Mouse (Mus musculus) erythroblast, embryonic 14.5 days (primary cell): ENCODE results near the gene Pdk4. TPM values are rescaled to one million over a fixed set of nuclear protein-coding genes. Genes with fewer than 3 reads are reported as not detected.

Experiments used
- H3K27me3 ChIP-seq: 2 replicates; pipeline ENCODE4 v1.6.1; 2012; ENCODE audit warnings: inconsistent platforms; ENCODE audit not compliant: control insufficient read depth
- H3K36me3 ChIP-seq: 2 replicates; pipeline ENCODE4 v1.6.1; 2012; ENCODE audit warnings: mild to moderate bottlenecking, inconsistent platforms; ENCODE audit not compliant: control insufficient read depth
- H3K4me1 ChIP-seq: 2 replicates; pipeline ENCODE4 v1.6.1; 2012; ENCODE audit warnings: inconsistent platforms; ENCODE audit not compliant: control insufficient read depth
- H3K4me3 ChIP-seq: replicated peaks from 2 replicates; pipeline ENCODE3; 2012; ENCODE audit warnings: moderate library complexity, mild to moderate bottlenecking, inconsistent platforms
- H3K9me3 ChIP-seq: 2 replicates; pipeline ENCODE4 v1.6.1; 2012; ENCODE audit warnings: low read length, inconsistent platforms, mixed read lengths; ENCODE audit not compliant: control insufficient read depth
- GATA1 ChIP-seq: IDR thresholded peaks from 2 replicates; pipeline ENCODE4 v1.6.1; 2012; ENCODE audit warnings: low read length, inconsistent platforms, mixed read lengths
- TAL1 ChIP-seq: IDR thresholded peaks from 3 replicates; pipeline ENCODE4 v1.6.1; 2012; ENCODE audit warnings: low read length, inconsistent platforms, mixed read lengths
- polyA plus RNA-seq: library from polyadenylated mRNA; stranded (reverse); fragments of >175 nt; gene quantifications from 2 replicates; pipeline ENCODE4 v1.2.3, GENCODE M21; 2012

The Pdk4 gene
- polyA plus RNA-seq, 1 experiment: not detected

DNA sequence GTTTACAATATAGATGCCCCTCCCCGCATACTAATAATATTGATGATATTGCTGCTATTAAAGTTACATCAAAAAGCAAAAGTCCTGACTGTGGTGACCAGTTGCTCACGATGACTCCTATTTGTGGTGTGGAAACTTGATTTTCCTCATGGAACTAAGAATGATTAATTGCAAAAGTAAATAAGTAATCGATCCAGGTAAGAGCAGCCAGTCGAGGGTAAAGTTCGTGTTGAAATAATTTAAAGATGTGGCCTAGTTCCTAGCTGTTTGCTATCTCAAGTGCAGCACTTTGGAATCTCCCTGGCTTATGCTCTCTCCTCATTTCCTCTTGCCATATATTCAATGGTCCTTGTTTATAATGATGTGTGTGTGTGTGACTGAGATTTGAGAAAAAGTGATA is 46.2 kb downstream of the Pdk4 start:
- no peak for TF ChIP-seq GATA1
- TF ChIP-seq TAL1: no peak
- Histone ChIP-seq H3K4me3 (no peak overlapping the region), H3K4me1 (peaks cover 2% of the 10 kb centered on the region), H3K27me3 (no peaks in the 10 kb centered on the region), H3K9me3 (no peaks in the 10 kb centered on the region), H3K36me3 (no peaks in the 10 kb centered on the region)

- H3K4me1 ChIP-seq: peaks cover 2% of the 10 kb centered on the region
- H3K27me3 ChIP-seq: no peaks in the 10 kb centered on the region
- TF ChIP-seq GATA1 (no peak), TAL1 (no peak)
- no peaks in the 10 kb centered on the region for H3K36me3 ChIP-seq
- H3K4me3 ChIP-seq: no peak overlapping the region
- no peaks in the 10 kb centered on the region for H3K9me3 ChIP-seq
Observed at GRCm38 (mm10) chr6:5448396-5448795, 47.7 kb downstream of the Pdk4 start.

- H3K4me1 ChIP-seq: peaks cover 8% of the 10 kb centered on the region
- H3K27me3 ChIP-seq: no peaks in the 10 kb centered on the region
- H3K9me3 ChIP-seq: no peaks in the 10 kb centered on the region
- no peak overlapping the region for H3K4me3 ChIP-seq
- TF ChIP-seq TAL1: no peak
- no peak for TF ChIP-seq GATA1
- no peaks in the 10 kb centered on the region for H3K36me3 ChIP-seq
Observed at GRCm38 (mm10) chr6:5447546-5447945, 48.6 kb downstream of the Pdk4 start.

DNA sequence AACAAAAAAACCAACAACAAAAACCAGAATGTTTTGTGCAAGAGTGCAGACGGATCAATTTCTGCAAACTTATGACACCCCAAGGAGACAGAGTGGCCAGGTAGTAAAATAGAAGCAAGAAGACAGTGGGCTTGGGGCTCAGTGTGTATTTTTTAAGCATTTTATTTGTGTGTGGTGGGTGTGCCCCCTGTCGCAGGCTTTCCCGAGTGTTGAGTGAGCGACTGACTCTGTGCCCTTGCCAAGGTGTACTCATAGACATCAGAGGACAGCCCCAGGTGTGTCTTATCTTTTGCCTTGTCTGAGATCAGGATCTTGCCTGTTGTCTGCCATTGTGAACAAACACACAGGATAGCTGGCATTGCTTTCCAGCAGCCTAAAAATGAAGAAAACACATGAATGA is 49.1 kb downstream of the Pdk4 start:
- Histone ChIP-seq H3K36me3 (no peaks in the 10 kb centered on the region), H3K4me3 (no peak overlapping the region), H3K9me3 (no peaks in the 10 kb centered on the region), H3K27me3 (no peaks in the 10 kb centered on the region), H3K4me1 (peaks cover 11% of the 10 kb centered on the region)
- TF ChIP-seq TAL1: no peak
- no peak for TF ChIP-seq GATA1

GRCm38 (mm10) chr6:5444331-5444898 is 51.7 kb downstream of the Pdk4 start:
- no peaks in the 10 kb centered on the region for H3K36me3 ChIP-seq
- H3K27me3 ChIP-seq: no peaks in the 10 kb centered on the region
- peaks cover 11% of the 10 kb centered on the region for H3K4me1 ChIP-seq
- no peak for TF ChIP-seq GATA1
- no peak for TF ChIP-seq TAL1
- H3K9me3 ChIP-seq: no peaks in the 10 kb centered on the region
- no peak overlapping the region for H3K4me3 ChIP-seq

GRCm38 (mm10) chr6:5443104-5443863 is 52.8 kb downstream of the Pdk4 start:
- TF ChIP-seq TAL1 (no peak), GATA1 (no peak)
- Histone ChIP-seq H3K27me3 (no peaks in the 10 kb centered on the region), H3K4me1 (peaks cover 11% of the 10 kb centered on the region), H3K4me3 (no peak overlapping the region), H3K9me3 (no peaks in the 10 kb centered on the region), H3K36me3 (no peaks in the 10 kb centered on the region)

- no peaks in the 10 kb centered on the region for H3K9me3 ChIP-seq
- H3K4me3 ChIP-seq: no peak overlapping the region
- peaks cover 11% of the 10 kb centered on the region for H3K4me1 ChIP-seq
- no peaks in the 10 kb centered on the region for H3K27me3 ChIP-seq
- H3K36me3 ChIP-seq: no peaks in the 10 kb centered on the region
- TF ChIP-seq GATA1: 0 out of 2 replicates have a peak, but pooled peaks have one; percentile 21
- no peak for TF ChIP-seq TAL1
Observed at GRCm38 (mm10) chr6:5442316-5443085, 53.6 kb downstream of the Pdk4 start.

- H3K4me3 ChIP-seq: no peak overlapping the region
- no peak for TF ChIP-seq TAL1
- TF ChIP-seq GATA1: no peak
- H3K36me3 ChIP-seq: no peaks in the 10 kb centered on the region
- peaks cover 9% of the 10 kb centered on the region for H3K4me1 ChIP-seq
- H3K9me3 ChIP-seq: no peaks in the 10 kb centered on the region
- no peaks in the 10 kb centered on the region for H3K27me3 ChIP-seq
Observed at GRCm38 (mm10) chr6:5441221-5441620, 54.9 kb downstream of the Pdk4 start.

DNA sequence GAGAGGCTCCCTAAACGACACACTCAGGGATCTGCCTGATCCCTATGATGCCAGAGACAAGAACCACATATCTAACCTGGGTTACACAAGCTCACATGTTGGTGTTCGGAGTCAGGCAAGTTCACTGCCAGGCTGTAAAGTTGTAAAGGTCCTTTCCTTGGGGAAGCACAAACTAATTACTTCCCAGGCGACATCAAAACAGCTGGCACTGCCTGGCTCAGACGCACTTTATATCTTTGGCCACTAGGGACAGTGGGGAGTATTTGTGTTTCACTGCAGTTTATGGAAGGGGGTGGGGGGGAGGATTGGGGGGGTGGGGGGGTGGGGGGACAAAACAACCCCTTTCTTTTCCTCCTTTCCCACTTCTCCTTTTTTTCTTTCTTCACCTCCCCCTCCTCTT is 58.4 kb downstream of the Pdk4 start:
- H3K9me3 ChIP-seq: no peaks in the 10 kb centered on the region
- H3K36me3 ChIP-seq: no peaks in the 10 kb centered on the region
- no peaks in the 10 kb centered on the region for H3K27me3 ChIP-seq
- peaks cover 5% of the 10 kb centered on the region for H3K4me1 ChIP-seq
- TF ChIP-seq TAL1 (no peak), GATA1 (no peak)
- no peak overlapping the region for H3K4me3 ChIP-seq

GRCm38 (mm10) chr6:5433887-5434286 is 62.2 kb downstream of the Pdk4 start:
- Histone ChIP-seq H3K36me3 (no peaks in the 10 kb centered on the region), H3K4me1 (no peaks in the 10 kb centered on the region), H3K27me3 (no peaks in the 10 kb centered on the region), H3K4me3 (no peak overlapping the region), H3K9me3 (no peaks in the 10 kb centered on the region)
- no peak for TF ChIP-seq TAL1
- no peak for TF ChIP-seq GATA1

Other genes starting within 250 kb of the Pdk4 start
- gene Pon3, start 240.0 kb downstream of the Pdk4 start, polyA plus RNA-seq: 0.02 TPM in 1 of 2 replicates, not detected in the other
- 3.5 and 6.4 TPM in 2 replicates for gene Pon2, start 197.9 kb downstream of the Pdk4 start, polyA plus RNA-seq
- not detected in 2 replicates for gene Asb4, start 112.9 kb downstream of the Pdk4 start, polyA plus RNA-seq
- not detected in 2 replicates for gene Dync1i1, start 229.3 kb upstream of the Pdk4 start, polyA plus RNA-seq